Comparison of ENCODE assay signal across 12 mouse cellular contexts in genomic region chr4:3228476-3228875, GRCm38 (mm10). TPM values are rescaled to one million over a fixed set of nuclear protein-coding genes. Genes with fewer than 3 reads are reported as not detected.
DNase-seq lines count a peak whose midpoint lies in the region; ATAC-seq and TF ChIP-seq lines count a peak whose summit lies in the region.
"Had no signal": no experiment of that assay in that cellular context is flagged by ENCODE, and none has a peak within 500 bp of the region (broad histone marks: within the 10 kb centered on the region; RNA-seq: fewer than 3 reads in every experiment).

No protein-coding gene starts in this region.

- intact Hi-C loops in heart, postnatal 25 days (cut with DNase I) = no loop called here

- no peak for DNase-seq in heart, postnatal 25 days (ENCODE audit: low spot score)
- peak; percentile 27 for DNase-seq in NIH3T3 (ENCODE audit: low read depth)
- DNase-seq in liver, postnatal 0 days = peak; percentile 39
- no peak for DNase-seq in cerebellum, postnatal 14 days
- DNase-seq in embryo, embryonic 11 days = no peak

- H3K4me1 ChIP-seq in heart, embryonic 14.5 days (ENCODE audit: control insufficient read depth in 2 of 2, insufficient read depth in 2 of 2, low read length in 2 of 2) = no peaks in the 10 kb centered on the region
- no peaks in the 10 kb centered on the region for H3K4me1 ChIP-seq in liver, postnatal 0 days (ENCODE audit: insufficient read depth)

- no peaks in the 10 kb centered on the region for H3K27me3 ChIP-seq in heart, embryonic 14.5 days (ENCODE audit: control insufficient read depth, insufficient read depth, low read length)
- no peaks in the 10 kb centered on the region for H3K27me3 ChIP-seq in liver, postnatal 0 days (ENCODE audit: insufficient read depth, low read length)

- no peak for TF ChIP-seq EP300 in liver, postnatal 0 days (IDR thresholded peaks at IDR 0.05; ENCODE audit: low read depth)

- H3K9ac ChIP-seq in heart, embryonic 14.5 days (ENCODE audit: low read length) = no peak overlapping the region
- no peak overlapping the region for H3K9ac ChIP-seq in liver, postnatal 0 days (replicated peaks)

- ATAC-seq in heart, embryonic 14.5 days (ENCODE audit: insufficient number of reproducible peaks, insufficient read depth, low FRiP score, low read depth) = peak; percentile 13
- peak; percentile 21; the same call in 1 of the 2 replicates for ATAC-seq in granulocyte monocyte progenitor cell, adult 5-6 weeks (replicated peaks; ENCODE audit: poor library complexity, severe bottlenecking)
- 0 out of 2 replicates have a peak, but pooled peaks have one; percentile 10 for ATAC-seq in liver, postnatal 0 days
- no peak for ATAC-seq in inflammation-experienced regulatory T-cells, adult 6 months

- no peak overlapping the region for H3K27ac ChIP-seq in heart, embryonic 14.5 days (replicated peaks in 1 of 2; ENCODE audit: control insufficient read depth in 1 of 2, insufficient read depth in 1 of 2, low read depth in 2 of 2, low read length in 2 of 2)
- no peak overlapping the region for H3K27ac ChIP-seq in liver, postnatal 0 days (ENCODE audit: low read depth)

- no peak overlapping the region for H3K4me2 ChIP-seq in heart, embryonic 14.5 days (ENCODE audit: low read length)
- no peak overlapping the region for H3K4me2 ChIP-seq in liver, postnatal 0 days (ENCODE audit: low read depth, low read length)

- 62% methylated on average over 4 of the region's 4 CpGs for WGBS in heart, embryonic 14.5 days
- WGBS in liver, postnatal 0 days (ENCODE audit: insufficient replicate concordance) = 65% methylated on average over 4 of the region's 4 CpGs

- peaks cover 28% of the 10 kb centered on the region for H3K9me3 ChIP-seq in heart, embryonic 14.5 days (ENCODE audit: control insufficient read depth, low read length)
- peaks cover 6% of the 10 kb centered on the region; the same call in 1 of the 2 replicates for H3K9me3 ChIP-seq in liver, postnatal 0 days (ENCODE audit: low read length)

- no peak overlapping the region for H3K4me3 ChIP-seq in heart, embryonic 14.5 days (ENCODE audit: control insufficient read depth in 1 of 2, insufficient read depth in 1 of 2, low read depth in 1 of 2, low read length in 2 of 2)
- no peak overlapping the region for H3K4me3 ChIP-seq in liver, postnatal 0 days (ENCODE audit: low read depth, low read length)

- TF ChIP-seq CTCF in liver, postnatal 0 days (IDR thresholded peaks at IDR 0.05; ENCODE audit: low read depth) = no peak

- H3K36me3 ChIP-seq in heart, embryonic 14.5 days (ENCODE audit: control insufficient read depth, insufficient read depth, low read length) = no peaks in the 10 kb centered on the region
- no peaks in the 10 kb centered on the region for H3K36me3 ChIP-seq in liver, postnatal 0 days (replicated peaks; ENCODE audit: insufficient read depth, low read length)

RNA-seq across cellular contexts. Expression of gene Vmn1r3, which starts 43.3 kb away (rescaled TPM):
- polyA plus RNA-seq in heart, embryonic 14.5 days (2014; fragmentation: Nextera tagmentation; extraction: Ambion mirVana) = not detected in 2 replicates
- total RNA-seq in heart, postnatal 25 days (2021) = not detected
- not detected in 2 replicates for total RNA-seq in granulocyte monocyte progenitor cell, adult 5-6 weeks (2014; fragmentation: Nextera tagmentation)
- total RNA-seq in granulocyte monocyte progenitor cell, adult 5-6 weeks (2017) = not detected in 2 replicates
- not detected in 2 replicates for polyA plus RNA-seq in liver, postnatal 0 days (2015; fragmentation: Nextera tagmentation; extraction: Ambion mirVana)
- not detected for polyA plus RNA-seq in inflammation-experienced regulatory T-cells, adult 6 months (2017; shearing (Covaris generic))
- total RNA-seq: layer of hippocampus, adult 18-20 months had no signal
- polyA plus RNA-seq: heart, embryonic 16.5 days; lung, embryonic 16.5 days; small intestine, adult 2 months had no signal

Comparison
In these comparisons a context has a peak if more than half of its experiments do, and no peak if none do; other contexts are left out.
1. DNase-seq: peak in NIH3T3 (single experiment) and liver, postnatal 0 days (single experiment); none in heart, postnatal 25 days (single experiment), cerebellum, postnatal 14 days (0 of 2) and embryo, embryonic 11 days (single experiment).